Mouse (Mus musculus): ENCODE data around the gene Rarg.
"Not testable (repeated sequence)": the region's sequence is repeated elsewhere in the genome, so short reads cannot be mapped to it uniquely, and the experiment has no call there.

The Rarg gene

DNA sequence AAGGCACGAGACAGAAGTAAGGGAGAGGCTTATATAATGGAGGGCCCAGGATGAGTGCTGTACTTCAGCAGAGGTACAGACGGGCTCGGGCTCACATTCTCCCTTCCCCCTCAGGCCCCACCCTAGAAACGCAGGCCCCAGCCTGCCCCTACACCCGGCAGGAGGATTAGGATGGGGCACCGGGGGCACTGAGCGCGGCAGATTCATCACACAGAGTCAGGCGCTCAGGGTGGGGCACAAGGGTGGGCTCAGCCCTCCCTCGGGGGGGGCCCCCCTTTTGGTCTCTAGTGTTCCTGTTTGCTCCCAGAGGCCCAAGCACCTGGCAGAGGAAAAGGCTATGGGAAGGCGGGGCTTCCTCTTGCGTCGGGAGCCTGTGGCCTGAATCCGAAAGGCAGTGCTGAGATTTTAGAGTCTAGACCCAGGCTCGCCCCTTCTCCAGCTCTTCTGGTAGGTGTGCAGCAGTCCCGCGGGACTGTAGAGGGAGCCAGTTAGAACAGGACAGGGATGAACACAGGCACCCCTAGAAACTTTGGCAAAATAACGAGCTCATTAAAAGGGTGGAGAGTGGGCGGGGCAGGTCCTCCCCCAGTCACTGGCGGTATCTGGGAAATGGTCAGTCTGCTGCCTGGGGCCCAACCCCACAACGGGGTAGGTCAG, 21.8 kb downstream of the Rarg start:
- Histone ChIP-seq H3K4me3 (replicated peaks; ENCODE audit: low read length) (peak overlapping the region; percentile 74), H3K27me3 (ENCODE audit: insufficient read depth, low read length) (no peaks in the 10 kb centered on the region), H3K4me1 (replicated peaks; ENCODE audit: low read depth, low read length) (peaks cover 97% of the 10 kb centered on the region), H3K36me3 (ENCODE audit: insufficient read depth, low read length) (peaks cover 70% of the 10 kb centered on the region), H3K9me3 (ENCODE audit: low read length) (no peaks in the 10 kb centered on the region)
- TF ChIP-seq CTCF (conservative IDR thresholded peaks at IDR 0.05; ENCODE audit: low read length) = no peak

DNA sequence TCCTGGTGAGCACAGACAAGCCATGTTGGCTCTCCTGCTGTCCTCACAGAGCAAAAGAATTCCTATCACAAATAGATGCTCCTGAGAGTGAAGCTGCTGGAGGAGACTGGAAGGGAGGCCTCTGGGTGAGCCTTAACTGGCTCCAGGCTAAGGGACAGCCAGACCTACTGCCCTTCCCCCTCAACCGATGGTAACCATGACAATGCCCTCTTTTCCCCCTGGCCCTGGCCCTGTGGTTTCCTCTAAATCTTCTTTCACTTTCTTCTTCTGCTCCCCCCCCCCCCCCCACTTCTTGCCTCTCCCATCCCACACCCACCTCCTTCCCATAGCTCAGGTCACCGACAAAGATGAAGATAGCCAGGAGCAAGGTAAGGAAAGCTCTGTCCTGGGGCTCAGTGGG, 23.4 kb downstream of the Rarg start:
- H3K36me3 ChIP-seq (ENCODE audit: insufficient read depth, low read length) = peaks cover 56% of the 10 kb centered on the region
- TF ChIP-seq POU5F1 (IDR thresholded peaks at IDR 0.05; ENCODE audit: borderline replicate concordance, low read length) = no peak

DNA sequence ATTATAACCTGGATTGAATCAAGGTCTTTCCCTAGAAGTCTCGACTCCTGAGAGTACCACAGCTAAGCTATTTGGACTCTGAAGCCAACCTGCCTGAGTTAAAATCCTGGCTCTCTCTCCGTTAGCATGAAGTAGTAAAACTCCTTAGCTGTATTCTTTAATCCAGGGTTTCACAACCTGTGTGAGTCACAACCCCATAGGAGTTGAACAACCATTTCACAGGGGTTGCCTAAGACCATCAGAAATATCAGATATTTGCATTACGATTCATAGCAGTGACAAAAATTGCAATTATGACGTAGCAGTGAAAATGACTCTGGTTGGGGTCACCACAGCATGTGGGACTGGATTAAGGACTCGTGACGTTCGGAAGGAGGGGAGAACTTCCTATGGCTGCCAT, 24.6 kb downstream of the Rarg start:
- TF ChIP-seq NANOG (IDR thresholded peaks at IDR 0.05; ENCODE audit: borderline replicate concordance, low read length) (no peak), POU5F1 (IDR thresholded peaks at IDR 0.05; ENCODE audit: borderline replicate concordance, low read length) (no peak)

More for the DNA sequence above, 23.4 kb downstream of the Rarg start:
- H3K9me3 ChIP-seq (ENCODE audit: low read length) = no peaks in the 10 kb centered on the region
- no peaks in the 10 kb centered on the region for H3K27me3 ChIP-seq (ENCODE audit: insufficient read depth, low read length)
- peak overlapping the region; percentile 74 for H3K4me3 ChIP-seq (replicated peaks; ENCODE audit: low read length)
- H3K4me1 ChIP-seq (replicated peaks; ENCODE audit: low read depth, low read length) = peaks cover 97% of the 10 kb centered on the region

DNA sequence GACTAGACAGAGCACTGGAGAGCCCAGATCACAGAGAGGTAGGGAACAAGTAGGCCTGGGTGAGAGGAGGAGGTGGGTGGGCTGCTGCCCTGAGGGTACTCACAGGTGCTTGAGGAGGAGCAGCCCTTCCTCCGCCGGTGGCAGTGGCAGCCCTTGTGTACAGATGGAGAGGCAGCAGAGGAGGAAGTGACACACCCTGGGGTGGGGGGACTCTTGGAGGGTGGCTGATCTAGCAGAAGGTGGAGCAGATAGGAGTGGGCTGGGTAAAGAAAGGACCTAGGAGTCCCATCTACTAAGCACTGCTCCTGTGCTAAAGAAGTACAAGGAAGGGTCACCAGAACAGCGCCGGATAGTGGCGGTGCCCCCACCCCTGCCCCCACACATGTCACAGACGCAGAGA, 25.6 kb downstream of the Rarg start, which contains the start of gene Itgb7:
Gene Itgb7, minus strand, starts transcription at position 197 of the 400 bp plus-strand sequence.
- TF ChIP-seq POU5F1 (IDR thresholded peaks at IDR 0.05; ENCODE audit: borderline replicate concordance, low read length) (no peak), CTCF (conservative IDR thresholded peaks at IDR 0.05; ENCODE audit: low read length) (no peak), NANOG (IDR thresholded peaks at IDR 0.05; ENCODE audit: borderline replicate concordance, low read length) (no peak)
- H3K36me3 ChIP-seq (ENCODE audit: insufficient read depth, low read length) = peaks cover 39% of the 10 kb centered on the region
- H3K9me3 ChIP-seq (ENCODE audit: low read length) = no peaks in the 10 kb centered on the region

More for the DNA sequence above, 24.6 kb downstream of the Rarg start:
- peaks cover 97% of the 10 kb centered on the region for H3K4me1 ChIP-seq (replicated peaks; ENCODE audit: low read depth, low read length)
- no peak overlapping the region for H3K4me3 ChIP-seq (replicated peaks; ENCODE audit: low read length)
- no peaks in the 10 kb centered on the region for H3K9me3 ChIP-seq (ENCODE audit: low read length)
- H3K27me3 ChIP-seq (ENCODE audit: insufficient read depth, low read length) = no peaks in the 10 kb centered on the region
- peaks cover 44% of the 10 kb centered on the region for H3K36me3 ChIP-seq (ENCODE audit: insufficient read depth, low read length)

DNA sequence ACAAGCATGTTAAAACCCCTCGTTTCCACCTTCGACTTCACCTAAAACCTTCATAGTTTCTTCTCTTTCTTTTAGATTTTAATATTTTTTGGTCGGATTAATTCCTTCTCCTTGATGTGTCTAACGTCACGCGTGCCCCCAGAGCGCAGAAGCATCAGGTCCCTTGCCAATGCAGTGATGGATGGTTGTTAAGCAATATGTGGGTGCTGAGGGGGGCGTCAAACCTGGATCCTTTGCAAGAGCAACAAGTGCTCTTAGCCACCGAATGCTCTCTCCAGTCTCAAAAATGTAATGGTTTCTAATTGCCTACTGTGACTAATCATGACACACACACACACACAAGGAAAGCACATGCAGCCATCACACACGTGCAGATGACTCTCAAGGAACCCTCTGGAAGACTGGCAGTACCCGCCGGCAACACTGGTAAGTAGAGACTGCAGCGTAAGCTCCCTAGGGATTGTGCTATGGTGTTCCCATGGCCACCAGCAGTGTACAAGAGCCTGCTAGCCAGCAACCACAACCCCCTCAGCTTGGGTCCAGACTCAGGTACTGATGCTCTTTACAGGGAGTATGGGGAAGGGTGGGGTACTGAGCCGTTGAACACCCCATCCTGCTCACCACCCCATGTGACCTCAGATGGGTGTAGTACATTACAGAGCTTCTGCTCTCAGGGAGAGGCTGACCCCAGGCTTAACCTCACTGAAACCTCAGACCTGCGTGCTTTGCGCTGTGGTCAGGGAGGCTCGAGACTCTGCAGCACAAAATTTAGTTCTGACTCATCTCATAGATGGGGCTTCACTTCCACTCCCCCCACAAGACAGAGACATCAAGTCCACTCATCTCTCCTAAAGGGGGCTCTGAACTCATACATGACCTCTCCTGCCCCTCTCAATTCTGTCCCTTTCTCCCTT, 26.7 kb downstream of the Rarg start:
- H3K4me1 ChIP-seq (replicated peaks; ENCODE audit: low read depth, low read length) = peaks cover 90% of the 10 kb centered on the region
- peaks cover 28% of the 10 kb centered on the region for H3K36me3 ChIP-seq (ENCODE audit: insufficient read depth, low read length)
- TF ChIP-seq NANOG (IDR thresholded peaks at IDR 0.05; ENCODE audit: borderline replicate concordance, low read length) (no peak), POU5F1 (IDR thresholded peaks at IDR 0.05; ENCODE audit: borderline replicate concordance, low read length) (no peak), CTCF (conservative IDR thresholded peaks at IDR 0.05; ENCODE audit: low read length) (no peak)
- peak overlapping the region; percentile 67 for H3K4me3 ChIP-seq (replicated peaks; ENCODE audit: low read length)
- no peaks in the 10 kb centered on the region for H3K9me3 ChIP-seq (ENCODE audit: low read length)
- H3K27me3 ChIP-seq (ENCODE audit: insufficient read depth, low read length) = no peaks in the 10 kb centered on the region

More for the DNA sequence above, 25.6 kb downstream of the Rarg start, which contains the start of gene Itgb7:
- H3K27me3 ChIP-seq (ENCODE audit: insufficient read depth, low read length) = no peaks in the 10 kb centered on the region
- peaks cover 97% of the 10 kb centered on the region for H3K4me1 ChIP-seq (replicated peaks; ENCODE audit: low read depth, low read length)
- H3K4me3 ChIP-seq (replicated peaks; ENCODE audit: low read length) = peak within 1 kb of the TSS; percentile 67

DNA sequence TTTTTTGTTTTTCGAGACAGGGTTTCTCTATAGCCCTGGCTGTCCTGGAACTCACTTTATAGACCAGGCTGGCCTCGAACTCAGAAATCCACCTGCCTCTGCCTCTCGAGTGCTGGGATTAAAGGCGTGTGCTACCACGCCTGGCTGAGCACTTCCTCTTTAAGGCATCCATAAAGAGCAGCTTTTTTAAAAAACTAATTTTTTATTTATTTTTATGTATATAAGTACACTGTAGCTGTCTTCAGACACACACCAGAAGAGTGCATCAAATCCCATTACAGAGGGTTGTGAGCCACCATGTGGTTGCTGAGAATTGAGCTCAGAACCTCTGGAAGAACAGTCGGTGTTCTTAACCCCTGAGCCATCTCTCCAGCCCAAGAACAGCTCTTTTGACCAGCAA, 31.7 kb downstream of the Rarg start:
- not testable (repeated sequence) for H3K4me3 ChIP-seq (replicated peaks; ENCODE audit: low read length); H3K9me3 ChIP-seq (ENCODE audit: low read length)
- H3K4me1 ChIP-seq (replicated peaks; ENCODE audit: low read depth, low read length) = peaks cover 74% of the 10 kb centered on the region
- H3K27me3 ChIP-seq (ENCODE audit: insufficient read depth, low read length) = peaks cover 14% of the 10 kb centered on the region
- peaks cover 23% of the 10 kb centered on the region for H3K36me3 ChIP-seq (ENCODE audit: insufficient read depth, low read length)

DNA sequence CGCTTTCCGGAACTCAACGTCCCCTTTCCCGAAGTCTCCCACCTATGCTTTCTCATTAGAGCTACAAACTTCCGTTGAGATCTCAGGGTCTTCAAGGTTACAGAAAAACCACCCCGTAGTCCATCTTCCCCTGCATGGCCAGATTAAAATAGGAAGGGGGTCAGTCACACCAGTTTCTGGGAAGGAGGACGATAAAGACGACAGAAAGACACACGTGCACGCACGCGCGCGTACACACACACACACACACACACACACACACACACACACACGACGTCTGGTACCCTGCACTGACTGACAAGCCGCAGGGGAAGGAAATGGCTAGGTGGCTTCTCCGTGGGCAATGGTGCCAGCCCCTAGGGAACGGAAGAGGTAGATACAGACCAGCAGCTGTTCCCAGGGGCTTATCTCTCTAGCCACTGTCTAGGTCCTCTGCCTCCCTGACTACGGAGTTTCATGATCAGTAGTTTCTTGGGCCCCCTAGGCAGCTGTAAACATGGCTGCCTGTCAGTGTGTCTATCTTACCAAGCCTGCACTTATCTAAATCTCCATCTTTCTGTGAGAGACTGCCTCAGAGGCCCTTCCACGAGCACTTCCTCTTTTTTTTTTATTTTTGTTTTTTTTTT, 32.2 kb downstream of the Rarg start:
- Histone ChIP-seq H3K9me3 (ENCODE audit: low read length) (no peaks in the 10 kb centered on the region), H3K4me1 (replicated peaks; ENCODE audit: low read depth, low read length) (peaks cover 69% of the 10 kb centered on the region), H3K27me3 (ENCODE audit: insufficient read depth, low read length) (peaks cover 14% of the 10 kb centered on the region), H3K36me3 (ENCODE audit: insufficient read depth, low read length) (peaks cover 28% of the 10 kb centered on the region), H3K4me3 (replicated peaks; ENCODE audit: low read length) (peak overlapping the region; percentile 73)
- TF ChIP-seq POU5F1 (IDR thresholded peaks at IDR 0.05; ENCODE audit: borderline replicate concordance, low read length) = no peak
- TF ChIP-seq NANOG (IDR thresholded peaks at IDR 0.05; ENCODE audit: borderline replicate concordance, low read length) = no peak
- TF ChIP-seq CTCF (conservative IDR thresholded peaks at IDR 0.05; ENCODE audit: low read length) = no peak

DNA sequence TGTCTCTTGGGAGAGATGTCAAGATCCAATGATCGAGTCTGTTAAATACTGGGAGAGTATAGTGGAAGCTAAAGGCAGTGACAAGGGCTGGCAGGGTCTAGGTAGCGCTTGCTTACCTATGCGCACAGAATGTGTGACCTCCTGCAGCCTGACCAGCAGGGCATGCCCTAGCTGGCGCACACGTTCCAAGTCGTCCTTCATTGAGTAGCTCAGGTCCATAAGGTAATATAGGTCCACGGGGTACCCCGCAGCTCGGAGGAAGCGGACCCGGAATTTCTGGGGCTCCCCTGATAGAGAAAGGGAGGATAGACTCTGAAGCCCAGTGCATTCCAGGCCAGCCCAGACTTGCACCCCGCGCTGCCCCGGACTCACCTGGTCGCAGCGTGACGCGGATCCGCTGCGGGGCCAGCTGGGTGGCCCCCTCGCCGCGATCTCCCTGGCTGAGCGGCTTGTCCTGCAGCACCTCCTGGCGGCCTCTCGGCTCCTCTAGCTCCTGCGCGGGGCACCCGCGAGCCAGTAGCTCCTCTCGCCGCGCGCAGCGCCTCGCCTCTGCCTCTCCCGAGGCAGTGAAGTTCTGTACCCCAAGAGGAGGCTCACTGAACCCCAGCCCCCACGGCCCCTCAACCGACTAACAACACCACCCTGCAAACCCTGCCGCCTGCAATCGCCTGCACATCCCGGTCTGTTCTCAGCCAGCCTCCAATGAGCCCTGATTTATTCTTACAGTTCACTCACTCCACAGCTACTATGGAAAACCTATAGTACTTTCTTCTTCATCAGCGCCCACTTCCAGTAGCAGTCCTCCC, 32.9 kb downstream of the Rarg start:
- no peak for TF ChIP-seq POU5F1 (IDR thresholded peaks at IDR 0.05; ENCODE audit: borderline replicate concordance, low read length)
- no peak for TF ChIP-seq NANOG (IDR thresholded peaks at IDR 0.05; ENCODE audit: borderline replicate concordance, low read length)
- TF ChIP-seq CTCF (conservative IDR thresholded peaks at IDR 0.05; ENCODE audit: low read length) = no peak
- Histone ChIP-seq H3K4me3 (replicated peaks; ENCODE audit: low read length) (peak overlapping the region; percentile 73), H3K36me3 (ENCODE audit: insufficient read depth, low read length) (peaks cover 33% of the 10 kb centered on the region), H3K27me3 (ENCODE audit: insufficient read depth, low read length) (peaks cover 14% of the 10 kb centered on the region), H3K4me1 (replicated peaks; ENCODE audit: low read depth, low read length) (peaks cover 67% of the 10 kb centered on the region), H3K9me3 (ENCODE audit: low read length) (no peaks in the 10 kb centered on the region)

Data from E14TG2a.4 (cell line).